Mouse (Mus musculus): ENCODE results near the gene Polrmt. TPM values are rescaled to one million over a fixed set of nuclear protein-coding genes. Genes with fewer than 3 reads are reported as not detected.

The Polrmt gene
- polyA plus RNA-seq, 1 experiment from 2014 or later = 30.9 TPM

- H3K9ac ChIP-seq = peak overlapping the region; percentile 68
- H3K4me3 ChIP-seq = peak overlapping the region; percentile 17; the same call in 1 of the 2 replicates
- no peaks in the 10 kb centered on the region for H3K27me3 ChIP-seq (replicated peaks)
- H3K4me2 ChIP-seq = peak overlapping the region; percentile 49
- peak overlapping the region; percentile 89 for H3K27ac ChIP-seq (replicated peaks)
- H3K4me1 ChIP-seq = peaks cover 42% of the 10 kb centered on the region
- H3K9me3 ChIP-seq = peaks cover 3% of the 10 kb centered on the region; the same call in 1 of the 2 replicates
- 35% methylated on average over 9 of the region's 9 CpGs for WGBS
- 0 out of 2 replicates have a peak, but pooled peaks cover 5% of the 10 kb centered on the region for H3K36me3 ChIP-seq
- ATAC-seq (ENCODE audit: extremely low read depth, insufficient number of reproducible peaks, low FRiP score, low TSS enrichment) = no peak
Observed at GRCm38 (mm10) chr10:79696129-79696651, 50.2 kb downstream of the Polrmt start.

- H3K9ac ChIP-seq = peak overlapping the region; percentile 68
- H3K4me3 ChIP-seq = no peak overlapping the region
- no peaks in the 10 kb centered on the region for H3K27me3 ChIP-seq (replicated peaks)
- H3K4me2 ChIP-seq = peak overlapping the region; percentile 49
- H3K36me3 ChIP-seq = 0 out of 2 replicates have a peak, but pooled peaks cover 5% of the 10 kb centered on the region
- 57% methylated on average over 13 of the region's 13 CpGs for WGBS
- H3K9me3 ChIP-seq = peaks cover 3% of the 10 kb centered on the region; the same call in 1 of the 2 replicates
- ATAC-seq (ENCODE audit: extremely low read depth, insufficient number of reproducible peaks, low FRiP score, low TSS enrichment) = no peak
- peak overlapping the region; percentile 89 for H3K27ac ChIP-seq (replicated peaks)
- peaks cover 35% of the 10 kb centered on the region for H3K4me1 ChIP-seq
Observed at GRCm38 (mm10) chr10:79695231-79696128, 50.9 kb downstream of the Polrmt start.

- Histone ChIP-seq H3K27me3 (replicated peaks) (no peaks in the 10 kb centered on the region), H3K36me3 (peaks cover 9% of the 10 kb centered on the region), H3K4me3 (no peak overlapping the region), H3K9ac (peak overlapping the region; percentile 15; the same call in 1 of the 2 replicates), H3K4me2 (no peak overlapping the region), H3K9me3 (peaks cover 3% of the 10 kb centered on the region; the same call in 1 of the 2 replicates), H3K27ac (replicated peaks) (no peak overlapping the region), H3K4me1 (peaks cover 34% of the 10 kb centered on the region)
- ATAC-seq (ENCODE audit: extremely low read depth, insufficient number of reproducible peaks, low FRiP score, low TSS enrichment) = no peak
- 67% methylated on average over 6 of the region's 6 CpGs for WGBS
Observed at GRCm38 (mm10) chr10:79694379-79694655, 52.1 kb downstream of the Polrmt start.

GRCm38 (mm10) chr10:79693580-79694378, 52.6 kb downstream of the Polrmt start:
- WGBS = 67% methylated on average over 12 of the region's 12 CpGs
- H3K4me1 ChIP-seq = peaks cover 34% of the 10 kb centered on the region
- H3K4me2 ChIP-seq = no peak overlapping the region
- H3K27ac ChIP-seq (replicated peaks) = no peak overlapping the region
- no peak for ATAC-seq (ENCODE audit: extremely low read depth, insufficient number of reproducible peaks, low FRiP score, low TSS enrichment)
- no peak overlapping the region for H3K4me3 ChIP-seq
- H3K9ac ChIP-seq = peak overlapping the region; percentile 15; the same call in 1 of the 2 replicates
- H3K36me3 ChIP-seq = peaks cover 15% of the 10 kb centered on the region
- H3K27me3 ChIP-seq (replicated peaks) = no peaks in the 10 kb centered on the region
- peaks cover 3% of the 10 kb centered on the region; the same call in 1 of the 2 replicates for H3K9me3 ChIP-seq

DNA sequence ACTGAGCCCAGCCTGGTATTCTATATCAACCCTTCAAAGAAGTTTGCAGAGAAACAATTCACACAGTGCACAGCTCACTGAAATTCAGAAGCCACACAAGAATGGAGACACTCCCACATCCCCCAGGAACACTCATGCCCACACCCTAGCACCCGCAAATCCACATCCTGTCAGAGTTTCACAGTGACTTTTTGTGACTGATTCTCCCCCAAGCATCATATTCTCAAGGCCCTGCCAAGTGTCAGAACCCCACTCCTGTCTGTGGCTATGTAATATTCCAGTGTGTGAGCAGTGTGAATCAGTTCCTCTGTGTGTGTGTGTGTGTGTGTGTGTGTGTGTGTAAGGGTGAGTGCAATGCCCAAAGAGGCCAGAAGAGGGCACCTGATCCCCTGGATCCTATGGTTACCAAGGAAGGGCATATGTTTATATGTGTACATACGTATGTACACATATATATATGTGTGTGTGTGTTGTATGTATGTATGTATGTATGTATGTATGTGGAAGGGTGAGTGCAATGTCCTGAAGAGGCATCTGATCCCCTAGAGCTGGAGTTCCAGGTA, 54.3 kb downstream of the Polrmt start:
- no peak for ATAC-seq (ENCODE audit: extremely low read depth, insufficient number of reproducible peaks, low FRiP score, low TSS enrichment)
- H3K4me2 ChIP-seq = no peak overlapping the region
- peaks cover 32% of the 10 kb centered on the region for H3K4me1 ChIP-seq
- H3K36me3 ChIP-seq = peaks cover 32% of the 10 kb centered on the region
- no peak overlapping the region for H3K27ac ChIP-seq (replicated peaks)
- peaks cover 3% of the 10 kb centered on the region; the same call in 1 of the 2 replicates for H3K9me3 ChIP-seq
- H3K27me3 ChIP-seq (replicated peaks) = no peaks in the 10 kb centered on the region
- WGBS = 100% methylated on average over 2 of the region's 2 CpGs
- no peak overlapping the region for H3K4me3 ChIP-seq
- no peak overlapping the region for H3K9ac ChIP-seq

GRCm38 (mm10) chr10:79689178-79689577, 57.2 kb downstream of the Polrmt start:
- 83% methylated on average over 3 of the region's 3 CpGs for WGBS

GRCm38 (mm10) chr10:79688720-79689119, 57.7 kb downstream of the Polrmt start, which contains the start of gene Gzmm:
TSS of gene Gzmm (plus strand) at chr10:79689020.
- H3K4me2 ChIP-seq = no peak within 1 kb of the TSS
- no peak within 1 kb of the TSS for H3K27ac ChIP-seq (replicated peaks)
- H3K36me3 ChIP-seq = peaks cover 65% of the 10 kb centered on the region
- peaks cover 3% of the 10 kb centered on the region; the same call in 1 of the 2 replicates for H3K9me3 ChIP-seq
- ATAC-seq (ENCODE audit: extremely low read depth, insufficient number of reproducible peaks, low FRiP score, low TSS enrichment) = no peak
- H3K27me3 ChIP-seq (replicated peaks) = no peaks in the 10 kb centered on the region
- no peak within 1 kb of the TSS for H3K9ac ChIP-seq
- 79% methylated on average over 4 of the region's 4 CpGs for WGBS
- H3K4me1 ChIP-seq = peaks cover 37% of the 10 kb centered on the region
- no peak within 1 kb of the TSS for H3K4me3 ChIP-seq

More at GRCm38 (mm10) chr10:79689178-79689577, 57.2 kb downstream of the Polrmt start:
- Histone ChIP-seq H3K9ac (no peak overlapping the region), H3K4me3 (no peak overlapping the region), H3K27me3 (replicated peaks) (no peaks in the 10 kb centered on the region), H3K9me3 (peaks cover 3% of the 10 kb centered on the region; the same call in 1 of the 2 replicates), H3K4me1 (peaks cover 36% of the 10 kb centered on the region), H3K27ac (replicated peaks) (no peak overlapping the region), H3K36me3 (peaks cover 61% of the 10 kb centered on the region), H3K4me2 (no peak overlapping the region)
- no peak for ATAC-seq (ENCODE audit: extremely low read depth, insufficient number of reproducible peaks, low FRiP score, low TSS enrichment)

DNA sequence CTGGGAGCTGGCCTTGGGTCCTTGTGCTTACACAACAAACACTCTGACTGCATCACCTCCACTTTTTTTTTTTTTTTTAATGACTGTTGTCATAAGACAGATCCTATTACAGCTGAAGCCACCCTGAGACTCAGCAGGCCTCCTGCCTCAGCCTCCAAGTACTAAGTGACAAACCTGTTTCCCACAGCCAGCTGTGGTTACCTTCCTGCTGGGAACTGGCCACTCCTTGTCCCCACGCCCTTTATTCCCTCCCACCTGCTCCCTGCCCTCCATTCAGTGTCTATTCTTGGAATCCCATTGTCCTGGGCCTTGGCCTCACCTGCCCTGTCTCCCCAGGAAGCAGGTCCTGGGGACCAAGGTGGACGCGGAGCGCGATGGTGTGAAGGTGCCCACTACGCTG, 58.9 kb downstream of the Polrmt start:
- Histone ChIP-seq H3K9me3 (peaks cover 3% of the 10 kb centered on the region; the same call in 1 of the 2 replicates), H3K4me3 (no peak overlapping the region), H3K27me3 (replicated peaks) (no peaks in the 10 kb centered on the region), H3K36me3 (peaks cover 66% of the 10 kb centered on the region), H3K9ac (peak overlapping the region; percentile 55; the same call in 1 of the 2 replicates), H3K4me1 (peaks cover 48% of the 10 kb centered on the region), H3K4me2 (no peak overlapping the region), H3K27ac (replicated peaks) (peak overlapping the region; percentile 88)
- WGBS = 96% methylated on average over 6 of the region's 6 CpGs
- ATAC-seq (ENCODE audit: extremely low read depth, insufficient number of reproducible peaks, low FRiP score, low TSS enrichment) = no peak

DNA sequence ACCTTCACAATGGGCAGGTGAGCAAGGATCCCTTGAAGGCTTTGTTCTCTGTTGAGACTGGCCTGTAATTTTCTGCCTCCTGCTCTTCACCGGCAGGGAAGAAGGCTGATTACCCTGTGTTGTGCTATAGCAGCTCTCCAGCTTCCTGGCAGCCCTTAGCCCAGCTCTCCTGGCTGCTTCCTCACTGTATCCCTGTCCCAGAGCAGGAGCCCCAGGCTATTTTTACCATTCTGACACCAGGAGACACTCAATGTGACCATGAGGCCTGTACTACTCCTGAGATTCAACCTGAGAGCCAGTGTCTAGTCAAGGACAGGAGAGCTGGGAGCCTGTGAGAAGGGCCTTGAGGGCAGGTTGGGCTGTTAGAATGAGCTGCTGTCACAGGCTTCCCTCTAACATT, 59.7 kb downstream of the Polrmt start:
- peak overlapping the region; percentile 88 for H3K27ac ChIP-seq (replicated peaks)

GRCm38 (mm10) chr10:79686219-79686618, 60.2 kb downstream of the Polrmt start:
- Histone ChIP-seq H3K9me3 (no peaks in the 10 kb centered on the region), H3K4me2 (peak overlapping the region; percentile 15; the same call in 1 of the 2 replicates), H3K27ac (replicated peaks) (peak overlapping the region; percentile 88), H3K4me1 (peaks cover 50% of the 10 kb centered on the region), H3K27me3 (replicated peaks) (no peaks in the 10 kb centered on the region), H3K9ac (peak overlapping the region; percentile 55), H3K36me3 (peaks cover 61% of the 10 kb centered on the region), H3K4me3 (no peak overlapping the region)
- no peak for ATAC-seq (ENCODE audit: extremely low read depth, insufficient number of reproducible peaks, low FRiP score, low TSS enrichment)
- WGBS = 65% methylated on average over 2 of the region's 2 CpGs

More for the DNA sequence above, 59.7 kb downstream of the Polrmt start:
- no peak for ATAC-seq (ENCODE audit: extremely low read depth, insufficient number of reproducible peaks, low FRiP score, low TSS enrichment)
- H3K4me1 ChIP-seq = peaks cover 48% of the 10 kb centered on the region
- H3K36me3 ChIP-seq = peaks cover 62% of the 10 kb centered on the region
- H3K4me2 ChIP-seq = peak overlapping the region; percentile 15; the same call in 1 of the 2 replicates
- H3K27me3 ChIP-seq (replicated peaks) = no peaks in the 10 kb centered on the region
- H3K9ac ChIP-seq = peak overlapping the region; percentile 55
- 60% methylated on average over 1 of the region's 1 CpGs for WGBS
- no peak overlapping the region for H3K4me3 ChIP-seq
- no peaks in the 10 kb centered on the region for H3K9me3 ChIP-seq

All from heart, embryonic 13.5 days (tissue).